Mouse (Mus musculus) left cerebral cortex, postnatal 36 days (tissue): ENCODE measurements around the gene Gm17349. TPM values are rescaled to one million over a fixed set of nuclear protein-coding genes. Genes with fewer than 3 reads are reported as not detected.

Experiments
- DNase-seq, 2 experiments: peaks; one replicate each; pipeline ENCODE4 v3.0.0; 2021 to 2022; ENCODE audit warnings: low spot score in 2 of 2, mixed read lengths in 1 of 2
- intact Hi-C: fragments of 180-260 bp; cut with DNase I; formaldehyde crosslinking; loops from one replicate; pipeline ENCODE4 v1.15.1; 2025
- total RNA-seq, 2 experiments: library from RNA; stranded (reverse); gene quantifications; 2 replicates each; pipeline ENCODE4 v1.2.3; 2021

The Gm17349 gene
- total RNA-seq, 2 experiments from 2014 or later = 9.2 to 10.4 TPM

GRCm38 (mm10) chr15:99669392-99669791, 35.9 kb downstream of the Gm17349 start:
- intact Hi-C loops = loop anchor here (1.0 kb wide), 1 partner anchor 73 kb away; no protein-coding TSS in a partner anchor
- DNase-seq = no peak

GRCm38 (mm10) chr15:99668881-99669280, 36.4 kb downstream of the Gm17349 start:
- intact Hi-C loops = loop anchor here (1.0 kb wide), 1 partner anchor 73 kb away; no protein-coding TSS in a partner anchor
- DNase-seq = peak; percentile 74 to 76

- intact Hi-C loops = no loop called here
Observed at GRCm38 (mm10) chr15:99667544-99667943, 37.7 kb downstream of the Gm17349 start.

GRCm38 (mm10) chr15:99664600-99665451, 40.5 kb downstream of the Gm17349 start:
- DNase-seq = peak; percentile 73 to 75
- intact Hi-C loops = no loop called here

More at GRCm38 (mm10) chr15:99667544-99667943, 37.7 kb downstream of the Gm17349 start:
- no peak for DNase-seq

- intact Hi-C loops = no loop called here
- peak in 1 of 2 experiments; percentile 50 for DNase-seq
Observed at GRCm38 (mm10) chr15:99663964-99664599, 41.2 kb downstream of the Gm17349 start.

GRCm38 (mm10) chr15:99662371-99662770, 42.9 kb downstream of the Gm17349 start:
- intact Hi-C loops = no loop called here
- DNase-seq = no peak

GRCm38 (mm10) chr15:99661121-99661830, 44.0 kb downstream of the Gm17349 start:
- no peak for DNase-seq
- intact Hi-C loops = no loop called here

- no peak for DNase-seq
- intact Hi-C loops = no loop called here
Observed at GRCm38 (mm10) chr15:99658437-99658836, 46.9 kb downstream of the Gm17349 start.

- DNase-seq = no peak
- intact Hi-C loops = no loop called here
Observed at GRCm38 (mm10) chr15:99655956-99656355, 49.3 kb downstream of the Gm17349 start.

GRCm38 (mm10) chr15:99653876-99654275, 51.4 kb downstream of the Gm17349 start:
- intact Hi-C loops = no loop called here
- DNase-seq = no peak

- intact Hi-C loops = no loop called here
- DNase-seq = no peak
Observed at GRCm38 (mm10) chr15:99653291-99653690, 52.0 kb downstream of the Gm17349 start.

Other genes with a start within 250 kb of the Gm17349 start
- gene Nckap5l, start 247.7 kb downstream of the Gm17349 start, total RNA-seq = 10 to 100 TPM; 19.4 to 21.4 TPM
- gene Bcdin3d, start 230.8 kb downstream of the Gm17349 start, total RNA-seq = 1 to 10 TPM; 3.9 to 6.6 TPM
- 100 to 1,000 TPM; 365 to 407 TPM for gene Faim2, start 177.3 kb downstream of the Gm17349 start, total RNA-seq
- not detected for gene Aqp2, start 126.4 kb downstream of the Gm17349 start, total RNA-seq
- gene Aqp5, start 114.7 kb downstream of the Gm17349 start, total RNA-seq = under 1 TPM; 0.23 to 0.37 TPM
- gene Aqp6, start 104.1 kb downstream of the Gm17349 start, total RNA-seq = under 1 TPM; 0.48 to 0.81 TPM
- 10 to 100 TPM in 1 of 2 experiments, 1 to 10 TPM in 1; 8.3 to 10.1 TPM for gene Racgap1, start 53.8 kb downstream of the Gm17349 start, total RNA-seq
- gene Asic1, start 35.1 kb downstream of the Gm17349 start, total RNA-seq = 10 to 100 TPM; 59.1 to 79.8 TPM
- gene Smarcd1, start 3.4 kb downstream of the Gm17349 start, total RNA-seq = 100 to 1,000 TPM; 159 to 164 TPM
- 100 to 1,000 TPM in 1 of 2 experiments, 10 to 100 TPM in 1; 89.9 to 104 TPM for gene Gpd1, start 12.0 kb upstream of the Gm17349 start, total RNA-seq
- gene Cox14, start 20.1 kb upstream of the Gm17349 start, total RNA-seq = 100 to 1,000 TPM; 112 to 121 TPM
- gene Cers5, start 67.4 kb upstream of the Gm17349 start, total RNA-seq = 10 to 100 TPM; 32.3 to 42.2 TPM
- gene Lima1, start 170.0 kb upstream of the Gm17349 start, total RNA-seq = 10 to 100 TPM in 1 of 2 experiments, 1 to 10 TPM in 1; 8.2 to 10.7 TPM